In the genomic region with DNA sequence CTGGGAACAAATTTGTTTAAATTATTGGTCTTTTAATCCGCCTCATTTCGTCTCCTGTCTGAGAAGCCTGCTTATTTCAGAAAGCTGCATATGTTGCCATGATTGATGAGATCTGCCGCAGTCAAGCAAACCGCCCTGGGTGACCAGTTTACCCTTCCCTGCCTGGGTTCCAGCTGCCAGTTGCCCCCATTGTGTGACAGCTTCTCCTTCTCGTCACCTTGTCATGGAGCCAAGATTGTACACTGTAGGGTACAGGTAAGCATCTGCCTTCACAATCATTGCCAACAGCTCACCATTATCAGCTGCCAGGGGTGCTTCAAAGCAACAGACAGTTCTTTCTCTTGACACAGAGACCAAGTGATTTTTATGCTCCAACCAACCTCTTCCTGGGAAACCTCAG, we compare ENCODE assay signal across 19 mouse cellular contexts.
DNase-seq lines count a peak whose midpoint lies in the region; ATAC-seq lines count a peak whose summit lies in the region.
"Had no signal": no experiment of that assay in that cellular context is flagged by ENCODE, and none has a peak within 500 bp of the region (broad histone marks: within the 10 kb centered on the region; RNA-seq: fewer than 3 reads in every experiment).

No protein-coding gene starts in this region.

- no peaks in the 10 kb centered on the region for H3K9me3 ChIP-seq in neural tube, embryonic 12.5 days
- H3K9me3 ChIP-seq in hindbrain, embryonic 14.5 days (ENCODE audit: control insufficient read depth, low read length): no peaks in the 10 kb centered on the region
- no peaks in the 10 kb centered on the region for H3K9me3 ChIP-seq in forebrain, embryonic 13.5 days (replicated peaks)
- H3K9me3 ChIP-seq: heart, embryonic 13.5 days; megakaryocyte, embryonic 14.5 days had no signal

- DNase-seq in cerebellum, adult 18-20 months: peak; percentile 3 to 5
- no peak for DNase-seq in cerebellum, adult 11-12 months
- DNase-seq in neural tube, embryonic 10.5 days (ENCODE audit: extremely low spot score, low spot score): no peak
- DNase-seq in hindbrain, embryonic 14.5 days (ENCODE audit: low spot score): peak; percentile 49
- DNase-seq in ovary, postnatal 14 days (ENCODE audit: low spot score): no peak
- DNase-seq: adrenal gland, postnatal 10 days; gastrocnemius, postnatal 10 days; heart, adult 11 months; kidney, adult 9 months; kidney, postnatal 25 days; lung, adult 18-20 months; thymus, postnatal 25 days had no signal

- no peak overlapping the region for H3K4me2 ChIP-seq in neural tube, embryonic 12.5 days (replicated peaks)
- no peak overlapping the region for H3K4me2 ChIP-seq in hindbrain, embryonic 14.5 days (replicated peaks)
- H3K4me2 ChIP-seq in forebrain, embryonic 13.5 days: no peak overlapping the region
- H3K4me2 ChIP-seq: heart, embryonic 13.5 days; liver, embryonic 11.5 days had no signal

- H3K36me3 ChIP-seq in neural tube, embryonic 12.5 days: no peaks in the 10 kb centered on the region
- H3K36me3 ChIP-seq in hindbrain, embryonic 14.5 days (replicated peaks; ENCODE audit: control insufficient read depth, insufficient read depth): no peaks in the 10 kb centered on the region
- H3K36me3 ChIP-seq in forebrain, embryonic 13.5 days (ENCODE audit: poor library complexity, severe bottlenecking): no peaks in the 10 kb centered on the region
- H3K36me3 ChIP-seq: heart, embryonic 13.5 days had no signal

- 51% methylated on average over 5 of the region's 5 CpGs for WGBS in neural tube, embryonic 12.5 days
- WGBS in hindbrain, embryonic 14.5 days: 31% methylated on average over 5 of the region's 5 CpGs
- 73% methylated on average over 5 of the region's 5 CpGs for WGBS in forebrain, embryonic 13.5 days

- no peak overlapping the region for H3K4me3 ChIP-seq in neural tube, embryonic 12.5 days
- no peak overlapping the region for H3K4me3 ChIP-seq in hindbrain, embryonic 14.5 days (replicated peaks; ENCODE audit: low read length)
- no peak overlapping the region for H3K4me3 ChIP-seq in forebrain, embryonic 13.5 days
- H3K4me3 ChIP-seq: heart, embryonic 13.5 days; megakaryocyte, embryonic 14.5 days had no signal

- H3K27me3 ChIP-seq in neural tube, embryonic 12.5 days (replicated peaks): no peaks in the 10 kb centered on the region
- no peaks in the 10 kb centered on the region for H3K27me3 ChIP-seq in hindbrain, embryonic 14.5 days (ENCODE audit: control insufficient read depth, insufficient read depth, low read length)
- H3K27me3 ChIP-seq in forebrain, embryonic 13.5 days: no peaks in the 10 kb centered on the region
- H3K27me3 ChIP-seq: heart, embryonic 13.5 days; megakaryocyte, embryonic 14.5 days; Patski had no signal

- peak; percentile 48; the same call in 1 of the 2 replicates for ATAC-seq in neural tube, embryonic 12.5 days (ENCODE audit: low FRiP score, low read depth)
- ATAC-seq in hindbrain, embryonic 14.5 days (ENCODE audit: low FRiP score): peak; percentile 80; the same call in 1 of the 2 replicates
- no peak for ATAC-seq in forebrain, embryonic 13.5 days
- ATAC-seq: CD4-positive, CD25-positive, alpha-beta regulatory T cell, adult 4 months; Patski had no signal

- H3K9ac ChIP-seq in neural tube, embryonic 12.5 days: no peak overlapping the region
- H3K9ac ChIP-seq in hindbrain, embryonic 14.5 days: no peak overlapping the region
- no peak overlapping the region for H3K9ac ChIP-seq in forebrain, embryonic 13.5 days
- H3K9ac ChIP-seq: heart, embryonic 13.5 days had no signal

- 0 out of 2 replicates have a peak, but pooled peaks cover 2% of the 10 kb centered on the region for H3K4me1 ChIP-seq in neural tube, embryonic 12.5 days
- no peaks in the 10 kb centered on the region for H3K4me1 ChIP-seq in hindbrain, embryonic 14.5 days (replicated peaks; ENCODE audit: control insufficient read depth, insufficient read depth, low read length)
- no peaks in the 10 kb centered on the region for H3K4me1 ChIP-seq in forebrain, embryonic 13.5 days
- H3K4me1 ChIP-seq: heart, embryonic 13.5 days; megakaryocyte, embryonic 14.5 days had no signal

- no peak overlapping the region for H3K27ac ChIP-seq in neural tube, embryonic 12.5 days
- H3K27ac ChIP-seq in hindbrain, embryonic 14.5 days: no peak overlapping the region
- H3K27ac ChIP-seq in forebrain, embryonic 13.5 days: no peak overlapping the region
- H3K27ac ChIP-seq: heart, embryonic 13.5 days had no signal

Comparison
In these comparisons a context has a peak if more than half of its experiments do, and no peak if none do; other contexts are left out.
1. DNase-seq: peak in cerebellum, adult 18-20 months (2 of 2) and hindbrain, embryonic 14.5 days (single experiment); none in cerebellum, adult 11-12 months (single experiment), neural tube, embryonic 10.5 days (single experiment) and ovary, postnatal 14 days (single experiment).